15 mouse cellular contexts compared by ENCODE assay signal in the genomic region with DNA sequence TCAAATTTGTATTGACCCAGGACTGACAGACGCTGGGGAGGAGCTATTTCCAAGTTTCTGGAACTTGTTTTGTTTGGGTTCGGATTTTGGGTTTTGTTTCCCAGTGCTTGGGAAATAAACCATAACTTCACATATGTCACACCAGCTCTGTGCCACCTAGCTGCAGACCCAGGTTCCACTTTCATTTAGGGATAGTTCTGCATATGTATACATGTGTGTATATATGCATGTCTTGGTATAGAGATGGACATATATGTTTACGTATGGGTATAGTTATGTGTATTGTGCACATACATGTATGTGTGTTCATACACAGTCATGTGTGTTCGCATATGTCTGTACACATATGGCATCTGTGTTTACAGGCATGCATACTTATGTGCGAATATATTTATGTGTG.
DNase-seq lines count a peak whose midpoint lies in the region; ATAC-seq lines count a peak whose summit lies in the region.
"Had no signal": no experiment of that assay in that cellular context is flagged by ENCODE, and none has a peak within 500 bp of the region (broad histone marks: within the 10 kb centered on the region; RNA-seq: fewer than 3 reads in every experiment).

No protein-coding gene starts in this region.

- peaks cover 59% of the 10 kb centered on the region for H3K27me3 ChIP-seq in hindbrain, embryonic 10.5 days (ENCODE audit: insufficient read depth, poor library complexity, severe bottlenecking)
- 0 out of 2 replicates have a peak, but pooled peaks cover 2% of the 10 kb centered on the region for H3K27me3 ChIP-seq in hindbrain, embryonic 16.5 days (replicated peaks; ENCODE audit: control insufficient read depth, insufficient read depth, low read length)
- H3K27me3 ChIP-seq in neural tube, embryonic 11.5 days (ENCODE audit: control insufficient read depth, insufficient read depth, low read length) = peaks cover 75% of the 10 kb centered on the region
- peaks cover 54% of the 10 kb centered on the region for H3K27me3 ChIP-seq in neural tube, embryonic 15.5 days (replicated peaks)
- H3K27me3 ChIP-seq in limb, embryonic 12.5 days = no peaks in the 10 kb centered on the region
- peaks cover 25% of the 10 kb centered on the region for H3K27me3 ChIP-seq in neural tube, embryonic 14.5 days (ENCODE audit: control insufficient read depth, insufficient read depth, low read length)
- H3K27me3 ChIP-seq: heart, embryonic 12.5 days; lung, embryonic 15.5 days had no signal

- WGBS in hindbrain, embryonic 10.5 days = 77% methylated on average over 5 of the region's 5 CpGs
- WGBS in hindbrain, embryonic 16.5 days = 68% methylated on average over 5 of the region's 5 CpGs
- WGBS in neural tube, embryonic 11.5 days = 67% methylated on average over 5 of the region's 5 CpGs
- 59% methylated on average over 5 of the region's 5 CpGs for WGBS in neural tube, embryonic 15.5 days
- 59% methylated on average over 5 of the region's 5 CpGs for WGBS in limb, embryonic 12.5 days
- WGBS in neural tube, embryonic 14.5 days = 58% methylated on average over 5 of the region's 5 CpGs

- no peaks in the 10 kb centered on the region for H3K36me3 ChIP-seq in hindbrain, embryonic 10.5 days
- H3K36me3 ChIP-seq in hindbrain, embryonic 16.5 days (ENCODE audit: control insufficient read depth, insufficient read depth, low read length) = no peaks in the 10 kb centered on the region
- H3K36me3 ChIP-seq in neural tube, embryonic 11.5 days (ENCODE audit: control insufficient read depth, insufficient read depth, low read length) = no peaks in the 10 kb centered on the region
- no peaks in the 10 kb centered on the region for H3K36me3 ChIP-seq in neural tube, embryonic 15.5 days
- H3K36me3 ChIP-seq in limb, embryonic 12.5 days = no peaks in the 10 kb centered on the region
- H3K36me3 ChIP-seq in neural tube, embryonic 14.5 days (ENCODE audit: control insufficient read depth, insufficient read depth, low read length) = no peaks in the 10 kb centered on the region
- H3K36me3 ChIP-seq: heart, embryonic 12.5 days; lung, embryonic 15.5 days had no signal

- DNase-seq in hindbrain, embryonic 10.5 days (ENCODE audit: low spot score) = no peak
- no peak for DNase-seq in neural tube, embryonic 11.5 days (ENCODE audit: low spot score)
- no peak for DNase-seq in testis, postnatal 10 days (ENCODE audit: low spot score)
- DNase-seq in lung, postnatal 4 days = no peak
- DNase-seq: gastrocnemius, postnatal 36 days; heart, postnatal 36 days; kidney, adult 2 months; right cerebral cortex, adult 18-20 months; thymus, postnatal 4 days had no signal

- no peak for ATAC-seq in hindbrain, embryonic 16.5 days
- peak; percentile 37 for ATAC-seq in neural tube, embryonic 11.5 days (ENCODE audit: insufficient read depth, low FRiP score, low TSS enrichment)
- no peak for ATAC-seq in neural tube, embryonic 15.5 days (ENCODE audit: low FRiP score)
- ATAC-seq in limb, embryonic 12.5 days (ENCODE audit: insufficient number of reproducible peaks, insufficient read depth, low FRiP score, low TSS enrichment, low read depth) = no peak
- peak; percentile 9; the same call in 1 of the 2 replicates for ATAC-seq in neural tube, embryonic 14.5 days (ENCODE audit: low read depth)

- no peak overlapping the region for H3K4me3 ChIP-seq in hindbrain, embryonic 10.5 days
- no peak overlapping the region for H3K4me3 ChIP-seq in hindbrain, embryonic 16.5 days (ENCODE audit: low read length)
- H3K4me3 ChIP-seq in neural tube, embryonic 11.5 days (ENCODE audit: low read depth, low read length) = no peak overlapping the region
- no peak overlapping the region for H3K4me3 ChIP-seq in neural tube, embryonic 15.5 days (replicated peaks)
- H3K4me3 ChIP-seq in limb, embryonic 12.5 days (replicated peaks) = no peak overlapping the region
- H3K4me3 ChIP-seq in neural tube, embryonic 14.5 days (ENCODE audit: low read depth, low read length) = no peak overlapping the region
- H3K4me3 ChIP-seq: heart, embryonic 12.5 days; lung, embryonic 15.5 days had no signal

- H3K4me1 ChIP-seq in hindbrain, embryonic 10.5 days (replicated peaks) = peaks cover 29% of the 10 kb centered on the region
- H3K4me1 ChIP-seq in hindbrain, embryonic 16.5 days (ENCODE audit: control insufficient read depth, insufficient read depth, low read depth, low read length) = peaks cover 15% of the 10 kb centered on the region
- peaks cover 5% of the 10 kb centered on the region; the same call in 1 of the 2 replicates for H3K4me1 ChIP-seq in neural tube, embryonic 11.5 days (ENCODE audit: control insufficient read depth, insufficient read depth, low read length)
- H3K4me1 ChIP-seq in neural tube, embryonic 15.5 days = peaks cover 41% of the 10 kb centered on the region
- H3K4me1 ChIP-seq in limb, embryonic 12.5 days (replicated peaks) = peaks cover 30% of the 10 kb centered on the region
- H3K4me1 ChIP-seq in neural tube, embryonic 14.5 days (ENCODE audit: control insufficient read depth, insufficient read depth, low read length) = peaks cover 28% of the 10 kb centered on the region
- H3K4me1 ChIP-seq: lung, embryonic 15.5 days had no signal

- peak overlapping the region; percentile 79 for H3K27ac ChIP-seq in hindbrain, embryonic 10.5 days
- no peak overlapping the region for H3K27ac ChIP-seq in hindbrain, embryonic 16.5 days (ENCODE audit: low read depth, low read length)
- H3K27ac ChIP-seq in neural tube, embryonic 11.5 days (ENCODE audit: low read depth, low read length) = no peak overlapping the region
- H3K27ac ChIP-seq in neural tube, embryonic 15.5 days (replicated peaks) = no peak overlapping the region
- H3K27ac ChIP-seq in limb, embryonic 12.5 days = no peak overlapping the region
- H3K27ac ChIP-seq in neural tube, embryonic 14.5 days (ENCODE audit: low read depth, low read length) = peak overlapping the region; percentile 30; the same call in 1 of the 2 replicates
- H3K27ac ChIP-seq: lung, embryonic 15.5 days had no signal

- H3K9ac ChIP-seq in hindbrain, embryonic 16.5 days (ENCODE audit: low read depth, low read length) = no peak overlapping the region
- H3K9ac ChIP-seq in neural tube, embryonic 11.5 days (ENCODE audit: low read length) = no peak overlapping the region
- no peak overlapping the region for H3K9ac ChIP-seq in neural tube, embryonic 15.5 days (replicated peaks)
- no peak overlapping the region for H3K9ac ChIP-seq in limb, embryonic 12.5 days (replicated peaks)
- no peak overlapping the region for H3K9ac ChIP-seq in neural tube, embryonic 14.5 days (replicated peaks; ENCODE audit: low read depth, low read length)
- H3K9ac ChIP-seq: heart, embryonic 12.5 days; lung, embryonic 15.5 days had no signal

- H3K4me2 ChIP-seq in hindbrain, embryonic 16.5 days (ENCODE audit: low read length) = no peak overlapping the region
- H3K4me2 ChIP-seq in neural tube, embryonic 11.5 days (ENCODE audit: low read depth) = no peak overlapping the region
- no peak overlapping the region; the same call in 1 of the 2 replicates for H3K4me2 ChIP-seq in neural tube, embryonic 15.5 days
- H3K4me2 ChIP-seq in limb, embryonic 12.5 days = peak overlapping the region; percentile 26; the same call in 1 of the 2 replicates
- no peak overlapping the region for H3K4me2 ChIP-seq in neural tube, embryonic 14.5 days (ENCODE audit: low read depth, low read length)
- H3K4me2 ChIP-seq: heart, embryonic 12.5 days; lung, embryonic 15.5 days had no signal

- H3K9me3 ChIP-seq in hindbrain, embryonic 10.5 days = no peaks in the 10 kb centered on the region
- H3K9me3 ChIP-seq in hindbrain, embryonic 16.5 days (ENCODE audit: control insufficient read depth, low read length) = no peaks in the 10 kb centered on the region
- H3K9me3 ChIP-seq in neural tube, embryonic 11.5 days (ENCODE audit: control insufficient read depth, low read length) = no peaks in the 10 kb centered on the region
- H3K9me3 ChIP-seq in neural tube, embryonic 15.5 days (replicated peaks) = no peaks in the 10 kb centered on the region
- no peaks in the 10 kb centered on the region for H3K9me3 ChIP-seq in limb, embryonic 12.5 days
- no peaks in the 10 kb centered on the region for H3K9me3 ChIP-seq in neural tube, embryonic 14.5 days (ENCODE audit: control insufficient read depth, low read length)
- H3K9me3 ChIP-seq: heart, embryonic 12.5 days; lung, embryonic 15.5 days had no signal

Comparison
In these comparisons a context has a peak if more than half of its experiments do, and no peak if none do; other contexts are left out.
1. H3K27ac ChIP-seq: peak in hindbrain, embryonic 10.5 days (single experiment) and neural tube, embryonic 14.5 days (single experiment); none in hindbrain, embryonic 16.5 days (single experiment), neural tube, embryonic 11.5 days (single experiment), neural tube, embryonic 15.5 days (single experiment) and limb, embryonic 12.5 days (single experiment).
2. ATAC-seq: peak in neural tube, embryonic 11.5 days (single experiment) and neural tube, embryonic 14.5 days (single experiment); none in hindbrain, embryonic 16.5 days (single experiment), neural tube, embryonic 15.5 days (single experiment) and limb, embryonic 12.5 days (single experiment).